Mouse (Mus musculus) cerebellum, postnatal 4 days (tissue): Measurements from ENCODE around the gene 9230104L09Rik.

Experiments used
- DNase-seq, 2 experiments: peaks; one replicate each; pipeline ENCODE4 v3.0.0; 2022; ENCODE audit warnings: low spot score in 2 of 2, mixed read lengths in 1 of 2

9230104L09Rik gene

DNA sequence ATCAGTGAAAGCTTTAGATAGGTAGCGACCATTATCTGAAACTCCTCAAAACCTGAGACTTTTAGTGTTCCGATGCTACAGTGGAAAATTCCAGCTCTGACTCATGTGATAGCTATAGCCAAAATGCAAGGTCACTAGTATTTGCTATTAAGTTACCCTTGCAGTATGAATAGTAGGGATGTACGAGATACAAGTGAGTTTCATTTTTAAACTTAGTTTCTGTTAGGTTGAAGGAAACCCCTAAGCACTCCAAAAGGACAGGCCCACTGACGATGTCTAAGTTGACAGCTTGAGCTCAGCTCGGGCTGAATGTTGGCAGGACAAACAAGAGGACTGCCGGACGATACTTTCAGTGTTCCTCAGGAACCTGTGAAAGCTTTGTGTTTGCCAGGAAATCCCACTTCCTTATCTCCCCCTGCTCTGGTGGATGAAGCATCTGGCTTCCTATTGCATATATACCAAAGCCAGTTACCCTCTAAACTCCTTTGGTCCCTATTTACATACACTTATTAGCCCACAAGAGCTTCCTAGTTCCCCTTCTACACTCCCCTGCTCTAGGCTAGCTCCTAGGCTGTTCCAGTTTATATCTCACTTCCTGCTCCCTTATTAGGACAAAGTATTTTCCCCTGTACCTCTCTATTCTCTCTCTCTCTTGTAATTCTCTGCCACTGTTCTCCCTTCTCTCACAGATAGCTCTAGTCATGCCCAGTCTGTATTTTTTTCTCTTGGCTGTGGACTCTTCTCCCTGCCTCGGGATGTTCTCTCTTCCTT lies 8.0 kb downstream of the 9230104L09Rik start:
- no peak for DNase-seq

GRCm38 (mm10) chr2:148851116-148851906 lies 13.5 kb downstream of the 9230104L09Rik start:
- peak; percentile 54 to 79 for DNase-seq

DNA sequence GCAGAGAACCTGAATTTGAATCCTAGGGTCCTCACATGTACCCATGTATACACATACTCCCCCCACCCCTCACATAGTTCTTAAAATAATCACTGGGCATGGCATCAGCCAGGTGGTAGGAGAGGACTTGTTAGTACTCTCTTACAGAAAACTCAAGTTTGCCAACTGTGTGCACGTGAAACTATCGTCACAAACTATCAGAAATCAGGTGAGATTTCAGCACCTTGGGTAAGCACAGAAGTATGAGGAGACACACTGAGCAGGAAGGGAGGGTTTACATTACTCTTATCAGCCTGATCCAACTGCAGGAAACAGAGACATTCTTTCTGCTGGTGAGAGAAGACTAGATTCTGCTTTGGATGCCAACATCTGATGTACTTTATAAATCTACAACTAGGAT lies 25.6 kb downstream of the 9230104L09Rik start:
- DNase-seq: no peak

DNA sequence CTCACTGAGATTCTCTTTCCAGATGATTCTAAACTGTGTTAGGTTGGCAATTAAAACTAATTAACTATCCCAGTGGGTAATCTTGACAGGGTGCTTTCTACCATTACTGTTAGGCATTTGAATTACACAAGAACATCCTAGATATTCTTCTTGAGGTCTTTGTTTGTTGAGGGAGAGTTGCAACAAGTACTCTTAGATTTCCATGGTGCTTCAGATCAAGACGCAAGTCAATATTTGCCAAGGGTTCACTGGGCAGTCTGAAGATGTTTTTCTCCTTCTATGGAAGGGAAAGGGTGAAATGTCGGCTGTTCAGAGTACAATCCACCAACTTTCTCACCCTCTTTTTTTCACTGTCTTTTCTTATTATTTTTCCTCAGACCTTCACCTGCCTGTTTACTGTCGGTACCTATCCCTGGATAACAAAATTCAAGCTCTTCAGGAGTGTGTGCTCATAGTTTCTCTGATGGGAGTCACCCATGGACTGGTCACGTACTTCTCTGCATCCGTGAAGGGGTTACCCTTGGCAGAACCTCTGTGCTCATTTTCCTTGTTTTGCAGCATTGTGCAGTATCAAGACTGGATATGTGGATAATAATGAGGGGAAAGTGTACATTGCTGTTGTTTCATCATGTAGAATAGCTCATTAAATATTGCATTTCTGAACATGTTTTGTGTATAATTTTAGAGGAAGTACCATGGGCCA lies 26.6 kb downstream of the 9230104L09Rik start:
- DNase-seq: no peak

DNA sequence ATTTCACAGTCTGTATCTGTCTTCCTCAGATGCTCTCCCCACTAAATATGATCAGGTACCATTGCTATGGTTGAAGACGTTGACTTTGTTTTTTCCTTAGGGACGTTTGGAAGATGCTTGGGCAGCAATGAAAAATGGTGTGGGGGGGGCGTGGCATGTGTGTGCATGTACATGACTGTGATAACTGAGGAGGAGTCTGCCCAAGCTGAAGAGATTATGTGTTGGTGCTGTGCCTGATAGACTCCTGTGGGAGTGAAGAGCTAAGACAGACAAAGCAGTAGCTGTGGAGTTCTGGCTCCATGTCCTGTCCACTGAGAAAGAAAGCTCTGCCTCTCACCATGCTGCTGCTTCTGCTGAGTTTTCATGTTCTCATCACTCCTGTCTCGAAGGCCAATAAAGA lies 29.9 kb downstream of the 9230104L09Rik start, which contains the start of gene Cst9:
Gene Cst9, plus strand, starts transcription at position 236 of the 400 bp plus-strand sequence.
- no peak for DNase-seq

GRCm38 (mm10) chr2:148825986-148826385 lies 38.9 kb downstream of the 9230104L09Rik start:
- DNase-seq: no peak

DNA sequence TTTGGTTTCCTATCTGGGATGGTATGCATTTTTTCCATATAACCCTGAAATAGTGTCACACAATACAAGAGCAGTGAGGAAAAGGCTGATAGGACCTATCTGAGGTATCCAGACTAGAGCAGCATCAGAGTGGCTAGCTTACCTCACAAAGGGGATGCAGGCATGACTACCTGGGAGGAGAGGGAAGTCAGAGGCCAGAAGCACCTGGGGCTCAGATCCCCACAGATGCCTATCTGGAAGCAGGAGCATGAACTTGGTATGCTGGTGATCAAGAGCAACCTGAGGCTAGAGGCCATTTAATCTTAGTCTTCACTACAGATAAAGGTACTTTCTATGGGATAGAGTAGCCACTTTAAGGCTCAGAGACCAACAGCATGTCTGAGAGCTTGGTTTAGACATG lies 44.9 kb downstream of the 9230104L09Rik start, which contains the start of gene Cst13:
Gene Cst13, plus strand, starts transcription at position 173 of the 400 bp plus-strand sequence.
- no peak for DNase-seq

DNA sequence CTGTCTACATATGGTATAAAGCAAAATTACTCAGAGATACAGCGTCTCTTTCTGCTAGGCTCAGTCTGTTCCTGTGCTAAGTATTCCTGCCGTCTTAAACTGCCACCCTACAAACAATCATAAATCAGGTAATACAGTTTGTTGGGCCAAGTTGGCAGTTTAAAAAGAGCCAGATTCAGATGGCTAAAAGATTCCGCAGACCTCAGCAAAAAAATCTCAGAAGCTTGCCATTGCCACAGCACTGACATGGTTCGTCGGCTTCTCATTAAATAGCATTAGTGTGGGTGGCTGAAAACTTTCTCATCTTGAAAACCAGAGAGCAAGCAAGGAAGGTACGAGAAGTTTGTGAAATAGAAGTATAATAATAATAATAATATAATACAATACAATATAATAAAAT lies 58.1 kb downstream of the 9230104L09Rik start:
- DNase-seq: no peak

- peak in 1 of 2 experiments; percentile 4 for DNase-seq
Observed at GRCm38 (mm10) chr2:148801491-148801921, 63.3 kb downstream of the 9230104L09Rik start.

- no peak for DNase-seq
Observed at GRCm38 (mm10) chr2:148798485-148798884, 66.4 kb downstream of the 9230104L09Rik start, which contains the start of gene Cst8. Gene Cst8, plus strand, starts transcription at chr2:148798785.
